8 mouse cellular contexts compared by ENCODE assay signal in genomic region chr3:60785137-60785875, GRCm38 (mm10).
DNase-seq lines count a peak whose midpoint lies in the region; TF ChIP-seq lines count a peak whose summit lies in the region.

No protein-coding gene starts in this region.

- no peak for TF ChIP-seq CTCF in kidney, adult 2 months (conservative IDR thresholded peaks at IDR 0.05; ENCODE audit: insufficient read depth, insufficient read length, low read depth, low read length)
- TF ChIP-seq CTCF in thymus, adult 2 months (IDR thresholded peaks at IDR 0.05; ENCODE audit: borderline replicate concordance, control insufficient read depth, extremely low read depth, insufficient read depth, low read length, poor library complexity): no peak

- H3K4me1 ChIP-seq in kidney, adult 2 months (ENCODE audit: control insufficient read depth, insufficient read depth, low read length): no peaks in the 10 kb centered on the region
- peaks cover 68% of the 10 kb centered on the region for H3K4me1 ChIP-seq in megakaryocyte, embryonic 14.5 days
- H3K4me1 ChIP-seq in thymus, adult 2 months (replicated peaks; ENCODE audit: control insufficient read depth, insufficient read depth, low read length): peaks cover 2% of the 10 kb centered on the region; the same call in 1 of the 2 replicates

- no peaks in the 10 kb centered on the region; the same call in 1 of the 2 replicates for H3K27me3 ChIP-seq in kidney, adult 2 months (replicated peaks; ENCODE audit: control insufficient read depth, insufficient read depth, low read length)
- no peaks in the 10 kb centered on the region for H3K27me3 ChIP-seq in megakaryocyte, embryonic 14.5 days (replicated peaks)
- H3K27me3 ChIP-seq in thymus, adult 2 months (ENCODE audit: control insufficient read depth, insufficient read depth, low read length): no peaks in the 10 kb centered on the region

- no peak overlapping the region for H3K27ac ChIP-seq in kidney, adult 2 months (ENCODE audit: insufficient read depth, low read depth, low read length)
- no peak overlapping the region for H3K27ac ChIP-seq in thymus, adult 2 months (ENCODE audit: control insufficient read depth, insufficient read depth, low read length)

- DNase-seq in A20 (ENCODE audit: low read depth, low spot score) (peak; percentile 60), R1 (ENCODE audit: low read depth, low spot score) (peak; percentile 23)
- DNase-seq in heart, adult 18-20 months: peak; percentile 53 to 71
- peak; percentile 65 for DNase-seq in kidney, adult 2 months
- DNase-seq in thymus, adult 2 months: peak; percentile 40
- no peak for DNase-seq in layer of hippocampus, postnatal 25 days (ENCODE audit: extremely low spot score in 1 of 2, low spot score in 1 of 2)
- DNase-seq in cerebellum, adult 8-10 months: no peak

- TF ChIP-seq POLR2A in kidney, adult 2 months (IDR thresholded peaks at IDR 0.05; ENCODE audit: low read depth, low read length): no peak
- TF ChIP-seq POLR2A in thymus, adult 2 months (IDR thresholded peaks at IDR 0.05; ENCODE audit: control insufficient read depth, extremely low read depth, insufficient read depth, low read length, poor library complexity): no peak

- H3K9me3 ChIP-seq in megakaryocyte, embryonic 14.5 days: no peaks in the 10 kb centered on the region

- no peaks in the 10 kb centered on the region for H3K36me3 ChIP-seq in kidney, adult 2 months (ENCODE audit: control insufficient read depth, insufficient read depth, low read length)
- H3K36me3 ChIP-seq in megakaryocyte, embryonic 14.5 days (replicated peaks; ENCODE audit: low read length): peaks cover 6% of the 10 kb centered on the region
- no peaks in the 10 kb centered on the region for H3K36me3 ChIP-seq in thymus, adult 2 months (ENCODE audit: control insufficient read depth, insufficient read depth, low read length)

- WGBS in kidney, adult 2 months: 19% methylated on average over 9 of the region's 9 CpGs
- WGBS in thymus, adult 2 months: 6% methylated on average over 9 of the region's 9 CpGs

- no peak overlapping the region for H3K4me3 ChIP-seq in kidney, adult 2 months (ENCODE audit: insufficient read depth, low read depth, low read length)
- H3K4me3 ChIP-seq in megakaryocyte, embryonic 14.5 days (replicated peaks): peak overlapping the region; percentile 83
- no peak overlapping the region for H3K4me3 ChIP-seq in thymus, adult 2 months (ENCODE audit: control insufficient read depth, insufficient read depth, low read length)

Comparison
In these comparisons a context has a peak if more than half of its experiments do, and no peak if none do; other contexts are left out.
1. DNase-seq: peak in A20 (single experiment), R1 (single experiment), heart, adult 18-20 months (2 of 2), kidney, adult 2 months (single experiment) and thymus, adult 2 months (single experiment); none in layer of hippocampus, postnatal 25 days (0 of 2) and cerebellum, adult 8-10 months (single experiment).